Mouse (Mus musculus): ENCODE measurements around the gene Hdac7.

Hdac7 gene

DNA sequence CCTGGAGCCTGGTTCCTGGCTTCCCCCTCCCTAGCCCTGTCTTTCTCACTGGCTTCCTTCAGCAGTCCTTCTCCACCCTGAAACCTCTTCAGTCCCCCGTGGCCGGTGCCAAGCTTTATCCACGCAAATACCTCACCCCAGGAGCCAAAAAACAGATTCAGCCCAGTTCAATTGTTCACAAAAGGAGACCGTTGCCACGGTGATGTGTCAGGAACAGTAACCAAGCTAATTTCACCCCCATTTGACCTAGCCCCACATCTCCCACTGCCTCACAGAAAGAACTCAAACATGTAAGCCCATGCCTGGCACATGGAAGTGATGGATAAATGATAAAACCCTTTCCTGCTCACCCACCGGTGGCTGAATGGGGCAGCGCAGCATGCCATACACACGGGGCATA, 78.1 kb downstream of the Hdac7 start:
- no peak for DNase-seq

DNA sequence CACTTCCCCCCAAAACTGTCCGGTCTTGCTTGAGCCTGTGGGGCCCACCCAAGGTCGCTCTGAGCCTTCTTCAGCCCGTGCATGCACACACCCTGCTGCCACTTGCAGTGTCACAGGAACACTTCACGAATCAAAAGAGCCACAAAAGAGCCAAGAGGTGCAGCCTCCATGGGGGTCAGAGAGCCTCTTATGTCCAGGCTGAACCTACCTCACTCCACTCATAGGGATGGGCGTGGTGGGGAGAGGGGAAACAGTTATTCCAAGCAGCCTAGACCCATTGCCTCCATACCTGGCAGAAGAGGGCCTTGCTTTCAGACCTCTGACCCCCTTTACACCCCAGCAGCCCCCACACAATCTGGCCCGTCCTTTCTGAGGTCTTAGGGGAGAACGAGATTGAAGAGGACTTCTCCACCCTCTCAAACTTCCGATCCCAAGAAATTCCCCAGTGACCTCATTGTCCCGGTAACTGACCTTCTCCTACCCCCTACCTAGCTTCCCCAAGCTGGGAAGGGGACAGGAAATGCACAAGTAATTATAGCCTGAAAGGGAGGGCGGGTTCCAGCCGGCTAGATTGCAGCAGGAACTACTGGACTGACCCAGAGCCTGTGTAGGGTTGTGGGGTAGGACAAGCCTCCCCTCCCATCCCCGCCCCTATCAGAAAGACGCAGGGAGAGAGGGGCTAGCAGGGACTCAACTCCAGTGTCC, 79.1 kb downstream of the Hdac7 start:
- no peak for DNase-seq

DNA sequence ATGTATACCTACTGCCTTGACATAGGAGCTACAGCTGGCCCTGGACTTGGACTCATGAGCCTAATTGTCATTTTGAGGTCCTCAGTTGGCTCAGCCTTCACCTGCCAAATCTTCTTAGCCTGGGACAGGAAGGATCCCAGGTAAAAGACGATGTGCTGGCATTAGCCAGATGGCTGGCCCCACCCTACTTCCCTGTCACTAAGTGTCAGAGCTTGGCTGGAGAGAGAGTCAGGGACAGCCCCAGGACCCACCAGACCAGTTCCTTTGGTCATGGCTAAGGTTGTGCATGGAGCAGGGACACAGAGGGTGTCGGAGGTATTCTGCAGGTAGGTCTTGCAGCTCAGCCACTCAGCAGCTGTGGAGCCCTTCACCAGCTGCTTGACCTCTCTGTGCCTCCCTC, 79.8 kb downstream of the Hdac7 start:
- no peak for DNase-seq

DNA sequence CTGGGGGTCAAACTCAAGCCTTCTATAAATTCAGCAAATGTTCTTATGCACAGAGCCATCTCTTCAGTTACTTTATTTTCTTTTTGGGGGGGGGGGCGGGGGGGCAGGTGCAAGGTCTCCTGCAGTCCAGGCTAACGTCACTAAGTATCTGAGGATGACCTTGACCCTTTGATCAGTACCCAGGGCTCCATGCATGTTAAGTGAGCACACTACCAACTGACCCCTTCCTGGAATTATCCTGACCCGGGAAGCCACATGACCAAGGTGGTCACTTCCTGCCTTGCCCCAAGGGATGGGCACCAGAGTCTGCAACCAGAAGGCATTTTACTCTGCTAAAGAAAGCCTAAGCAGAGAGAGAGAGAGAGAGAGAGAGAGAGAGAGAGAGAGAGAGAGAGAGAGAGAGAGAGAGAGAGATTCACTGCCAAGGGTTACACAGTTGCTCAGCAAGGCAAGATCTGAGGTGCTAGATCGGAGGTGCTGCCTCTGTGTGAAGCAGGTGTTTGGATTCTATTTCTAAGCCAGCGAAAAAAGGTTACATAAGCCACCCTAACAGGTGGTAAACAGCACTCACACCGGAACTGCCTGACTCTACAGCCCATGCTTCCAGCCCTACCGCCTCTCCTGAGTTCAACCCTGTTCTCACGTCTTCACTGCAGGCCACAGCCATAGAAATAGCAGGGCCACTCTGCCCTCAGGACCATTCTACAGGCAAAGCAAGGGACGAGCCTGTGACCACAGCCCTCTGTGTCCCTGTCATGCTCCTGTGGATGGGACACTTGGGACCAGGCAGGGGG, 80.8 kb downstream of the Hdac7 start:
- no peak for DNase-seq

DNA sequence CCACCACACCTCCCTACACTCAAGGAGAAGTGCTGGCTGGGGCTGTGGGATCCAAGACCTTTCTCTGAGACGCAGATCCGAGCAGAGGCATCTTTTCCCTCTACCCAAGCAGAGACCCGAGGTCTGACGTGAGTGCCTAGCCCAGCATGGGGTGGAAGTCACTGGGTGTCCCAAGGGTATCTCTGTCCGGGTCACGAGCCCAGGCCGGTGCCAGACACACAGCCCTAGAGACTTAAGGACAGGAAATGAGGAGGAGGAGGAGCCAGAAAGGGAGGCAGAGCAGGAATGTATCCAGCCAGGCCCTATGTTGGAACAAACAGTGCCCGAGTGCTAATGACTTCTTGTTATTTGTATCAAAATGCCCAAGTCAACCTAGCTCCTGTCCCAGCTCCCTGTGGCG, 81.6 kb downstream of the Hdac7 start:
- no peak for DNase-seq

DNA sequence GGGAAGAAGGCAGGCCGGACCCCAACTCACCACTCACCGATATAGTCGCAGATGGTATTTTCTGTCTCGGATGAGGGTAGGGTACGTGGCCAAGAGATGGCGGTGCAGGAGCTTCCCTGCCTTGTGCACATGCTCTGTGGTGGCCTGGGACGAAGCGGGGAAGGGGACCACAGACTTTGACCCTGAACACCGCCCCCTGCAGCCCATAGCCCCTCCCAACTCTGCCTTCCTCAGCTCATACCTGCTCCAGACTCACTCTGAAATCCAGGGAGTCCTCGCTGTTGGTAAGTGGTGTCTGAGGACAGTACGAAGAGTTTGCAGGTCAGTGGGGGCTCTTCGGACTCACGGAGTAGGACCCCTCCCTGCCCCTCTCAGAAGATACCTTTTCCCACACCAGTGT, 82.9 kb downstream of the Hdac7 start:
- DNase-seq = no peak

DNA sequence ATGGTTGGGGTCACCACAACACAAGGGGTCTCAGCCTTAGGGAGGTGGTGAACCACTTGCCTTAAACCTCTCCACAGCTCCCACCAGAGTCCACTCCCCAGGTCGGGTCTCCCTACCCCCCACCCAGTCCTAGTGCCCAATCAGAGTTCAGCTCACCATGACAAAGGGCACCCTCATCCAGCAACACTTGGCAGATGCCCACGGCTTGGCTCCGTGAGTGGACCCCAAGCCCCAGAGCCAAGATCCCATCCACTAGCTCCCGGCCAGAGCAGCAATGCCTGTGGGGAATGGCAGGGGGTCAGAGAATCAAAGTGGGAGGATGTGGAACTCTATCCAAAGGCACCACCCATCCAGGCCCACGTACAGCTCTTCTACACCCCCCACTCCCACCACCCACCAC, 83.3 kb downstream of the Hdac7 start:
- DNase-seq = no peak

DNA sequence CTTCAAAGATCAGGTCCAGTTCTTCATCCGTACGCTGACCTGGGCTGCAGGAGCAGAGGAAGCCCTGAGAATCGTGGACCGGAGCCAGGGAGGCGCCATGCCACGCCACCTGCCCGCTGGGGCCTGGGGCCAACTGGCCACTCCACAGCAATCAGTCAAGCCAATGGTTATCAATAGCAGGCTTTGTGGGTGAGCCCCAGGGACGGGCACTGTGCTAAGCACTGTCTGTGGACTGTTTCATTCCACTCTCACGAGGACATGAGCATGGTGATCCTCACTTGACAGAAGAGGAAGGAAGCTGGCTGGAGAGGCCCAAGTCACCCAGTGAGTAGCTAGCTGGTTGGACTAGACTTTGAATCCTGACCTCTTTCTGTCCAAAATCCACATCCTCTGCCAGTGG, 84.3 kb downstream of the Hdac7 start:
- peak; percentile 74 for DNase-seq

DNA sequence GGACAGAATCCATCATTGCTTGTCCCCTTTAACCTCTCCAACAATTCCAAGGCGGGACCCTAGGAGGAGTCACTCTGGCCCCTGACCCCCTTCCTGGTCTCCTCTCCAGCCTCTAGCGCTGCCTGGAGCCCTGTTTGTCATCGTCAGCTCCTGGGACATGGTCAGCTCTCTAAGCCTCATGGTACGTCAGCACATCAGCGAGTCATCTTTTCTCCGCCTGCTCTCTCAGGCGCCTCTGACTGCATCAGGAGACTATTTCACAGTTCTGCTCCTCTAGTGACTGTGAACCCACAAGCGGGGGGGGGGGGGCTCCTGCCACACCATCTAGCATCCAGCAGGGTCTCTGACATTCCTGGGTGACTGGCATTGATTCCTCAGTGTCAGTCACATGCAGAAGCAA, 88.9 kb downstream of the Hdac7 start:
- DNase-seq = no peak

DNA sequence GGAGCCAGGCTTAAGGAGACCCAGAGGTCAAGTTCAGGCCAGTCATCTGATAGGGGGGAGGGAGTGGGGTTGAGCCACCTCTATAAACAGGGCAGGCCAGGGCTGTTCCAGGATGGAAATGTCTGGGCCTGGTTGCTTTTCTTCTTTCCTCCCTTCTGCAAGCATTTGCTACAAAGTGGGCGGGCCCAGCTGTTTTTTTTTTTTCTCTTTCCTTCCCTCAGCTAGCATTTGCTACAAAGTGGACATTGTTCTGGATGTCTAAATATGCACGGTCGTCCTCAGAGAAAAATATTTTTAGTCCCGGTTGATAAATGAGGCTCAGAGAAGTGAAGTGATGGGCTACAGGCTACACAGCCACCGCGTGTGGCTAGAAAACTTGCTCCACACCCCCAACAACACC, 89.8 kb downstream of the Hdac7 start:
- DNase-seq = no peak

DNA sequence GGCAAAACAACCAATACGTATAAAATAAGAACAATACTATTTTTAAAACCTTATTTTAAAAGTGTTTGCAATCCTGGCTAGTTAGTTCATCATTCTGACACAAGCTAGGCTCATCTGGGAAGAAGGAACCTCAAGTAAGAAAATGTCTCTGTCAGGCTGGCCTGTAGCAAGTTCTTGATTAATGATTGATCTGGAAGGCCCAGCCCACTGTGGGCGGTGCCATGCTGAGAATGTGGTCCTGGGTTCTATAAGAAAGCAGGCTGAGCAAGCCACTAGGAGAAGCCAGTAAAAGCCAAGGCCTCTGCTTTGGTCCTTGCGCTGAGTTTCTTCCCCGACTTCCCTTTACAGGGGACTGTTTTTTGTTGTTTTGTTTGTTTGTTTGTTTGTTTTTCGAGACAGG, 91.8 kb downstream of the Hdac7 start:
- no peak for DNase-seq

DNA sequence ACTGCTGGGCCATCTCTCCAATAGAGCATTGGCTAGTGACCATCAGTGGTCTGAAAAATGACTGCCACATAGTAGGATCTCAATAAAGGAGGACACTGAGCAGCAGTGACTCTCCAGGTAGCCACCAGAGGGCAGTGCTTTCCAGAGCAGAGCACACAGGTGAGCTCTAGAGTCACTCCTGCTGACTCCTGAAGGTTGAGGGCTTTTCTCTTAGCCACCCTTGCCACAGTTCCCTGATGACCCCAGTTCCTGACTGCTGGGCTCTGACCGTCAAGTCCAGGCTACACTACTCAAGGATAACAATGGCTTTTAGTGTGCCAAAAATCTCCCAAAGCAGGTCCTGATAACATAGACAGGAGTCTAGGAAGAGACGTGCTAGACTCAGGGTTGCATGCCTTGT, 92.6 kb downstream of the Hdac7 start:
- DNase-seq = no peak

DNA sequence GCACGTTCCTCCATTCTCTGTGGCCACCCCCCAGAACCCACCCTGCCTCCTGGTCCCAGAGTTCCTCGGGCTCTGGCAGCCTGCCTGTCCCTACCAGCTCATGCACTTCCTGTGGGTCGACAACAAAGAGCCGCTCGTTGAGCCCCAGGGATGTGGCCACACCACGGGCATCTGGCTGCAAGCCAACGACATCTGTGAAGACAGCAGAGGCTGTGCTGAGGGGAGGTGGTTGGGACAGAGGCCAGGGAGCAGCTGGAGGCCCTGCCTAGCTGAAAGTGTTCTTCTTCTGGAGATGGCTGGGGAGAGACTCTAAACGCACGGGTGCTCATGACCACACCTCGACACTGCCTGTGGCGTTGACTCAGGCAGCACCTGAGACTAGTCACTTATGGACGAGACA, 93.6 kb downstream of the Hdac7 start:
- peak; percentile 36 for DNase-seq

DNA sequence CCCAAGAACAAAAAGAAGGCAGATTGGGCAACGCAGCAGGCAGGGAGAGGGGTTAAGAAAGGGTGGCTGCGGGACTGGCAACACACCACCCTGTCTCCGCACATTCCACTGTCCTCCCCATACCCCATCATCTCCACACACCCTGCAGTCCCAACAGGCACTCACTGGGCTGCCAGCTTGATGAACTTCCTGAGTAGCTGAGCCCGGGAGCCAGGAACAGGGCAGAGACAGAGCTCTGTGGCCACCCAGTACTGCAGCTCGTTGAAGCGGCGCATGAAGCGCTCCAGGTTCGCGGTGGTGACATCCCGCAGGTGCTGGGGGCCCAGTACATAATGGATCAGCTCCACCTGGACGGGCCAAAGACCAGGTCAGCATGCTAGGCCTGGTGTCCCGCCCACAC, 94.5 kb downstream of the Hdac7 start:
- DNase-seq = no peak

DNA sequence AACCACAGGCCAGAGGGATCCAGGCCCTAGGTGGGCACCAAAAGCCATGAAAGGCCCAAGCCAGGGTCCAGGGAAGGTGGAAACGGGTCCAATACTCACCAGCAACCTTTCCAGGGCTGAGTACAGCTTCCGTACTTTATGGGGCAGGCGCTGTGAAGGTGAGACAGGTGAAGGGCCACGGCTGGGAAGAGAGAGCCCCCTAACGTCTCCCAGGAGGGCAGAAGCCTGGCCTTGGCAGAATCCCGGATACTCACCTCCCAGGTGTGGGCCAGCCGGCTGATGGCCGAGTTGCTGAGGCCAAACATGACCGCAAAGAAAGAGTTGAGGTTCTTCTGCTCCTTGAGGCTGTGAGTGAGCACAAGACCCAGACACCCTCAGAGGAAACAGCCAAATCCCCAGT, 94.9 kb downstream of the Hdac7 start:
- no peak for DNase-seq

DNA sequence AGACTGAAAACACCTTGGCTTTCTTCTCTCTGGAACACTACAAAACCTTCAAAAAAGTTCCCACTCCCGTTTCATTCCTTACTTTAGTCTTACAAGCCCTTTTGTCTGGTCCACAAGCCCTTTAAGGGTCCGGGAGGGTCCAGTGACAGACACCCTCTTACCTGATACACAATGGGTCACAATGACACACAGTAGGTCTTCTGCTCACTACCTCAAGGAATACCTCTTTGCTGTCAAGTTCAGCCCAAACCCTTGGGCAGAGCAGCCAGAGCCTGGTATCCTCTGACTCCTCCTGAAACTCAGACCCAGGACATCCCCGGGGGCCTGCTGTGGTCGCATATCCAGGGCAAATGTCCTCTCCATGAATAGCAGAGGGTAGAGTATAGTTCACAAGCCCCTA, 95.3 kb downstream of the Hdac7 start:
- no peak for DNase-seq

DNA sequence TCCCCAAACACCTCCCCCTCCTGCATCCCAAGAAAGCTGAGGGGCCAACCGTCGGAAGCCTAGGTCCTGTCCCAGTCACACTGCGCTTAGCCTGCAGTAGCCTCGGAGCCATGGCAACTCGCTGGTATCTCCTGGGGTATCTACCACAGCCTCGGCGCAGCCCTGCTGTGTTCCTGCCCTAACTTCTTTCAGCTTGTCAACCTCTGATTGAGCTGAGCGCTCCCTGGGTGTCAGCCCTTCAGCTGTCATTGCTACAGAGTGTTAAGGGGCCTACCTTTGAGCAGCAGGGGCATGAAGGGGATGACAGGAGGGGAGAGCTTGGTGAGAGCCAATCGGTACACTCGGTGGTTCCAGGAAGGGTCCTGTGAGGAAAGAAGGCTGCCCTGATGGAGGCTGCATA, 96.0 kb downstream of the Hdac7 start:
- no peak for DNase-seq

DNA sequence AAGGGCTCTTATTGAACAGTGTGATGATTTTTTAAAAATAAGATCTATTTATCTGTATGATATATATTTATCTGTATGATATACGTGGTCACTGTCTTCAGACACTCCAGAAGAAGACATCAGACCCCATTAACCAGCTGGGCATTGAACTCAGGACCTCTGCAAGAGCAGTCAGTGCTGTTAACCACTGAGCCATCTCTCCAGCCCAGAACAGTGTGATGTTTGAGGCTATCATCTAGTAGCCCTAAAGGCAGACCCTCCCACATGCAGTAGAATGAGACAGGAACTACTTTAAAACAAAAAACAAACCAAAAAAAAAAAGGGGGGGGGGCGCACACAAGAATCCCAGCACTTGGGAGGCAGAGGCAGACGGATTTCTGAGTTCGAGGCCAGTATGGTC, 96.8 kb downstream of the Hdac7 start:
- DNase-seq = no peak

DNA sequence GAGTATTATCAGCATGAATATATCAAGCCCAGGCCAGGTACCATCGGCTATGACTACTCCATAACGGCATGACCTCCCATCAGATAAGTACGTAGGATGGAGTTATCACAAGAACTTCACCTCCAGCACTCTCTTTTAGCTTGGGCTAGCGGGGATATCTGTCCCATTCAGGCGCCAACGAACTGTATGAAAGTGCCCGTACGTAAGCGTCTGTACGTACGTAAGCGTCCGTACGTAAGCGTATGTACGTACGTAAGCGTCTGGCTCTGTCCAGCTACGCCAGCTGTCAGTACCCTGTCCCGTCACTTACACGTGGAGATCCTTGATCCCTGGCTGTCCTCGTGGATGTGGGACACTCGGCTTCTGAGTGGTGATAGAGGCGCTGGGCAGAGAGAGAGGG, 97.6 kb downstream of the Hdac7 start:
- DNase-seq = no peak

DNA sequence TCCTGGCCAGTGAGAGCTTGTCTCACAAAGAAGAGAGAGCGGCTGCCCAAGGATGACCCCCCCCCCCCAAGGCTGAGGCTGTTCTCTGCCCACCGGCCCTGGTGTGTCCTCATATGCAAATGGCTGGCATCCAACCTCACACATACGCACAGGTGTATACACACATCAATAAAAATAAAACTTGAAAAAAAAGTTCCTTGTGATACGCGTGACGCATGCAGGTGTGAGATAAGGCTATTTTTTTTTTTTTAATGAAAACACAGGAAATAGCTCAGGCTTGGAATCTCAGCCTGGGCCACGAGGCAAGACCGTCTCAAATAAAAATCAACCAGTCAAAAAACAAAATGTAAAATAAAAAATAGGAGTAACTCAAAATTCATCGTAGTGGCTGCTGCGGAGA, 98.0 kb downstream of the Hdac7 start:
- DNase-seq = no peak

DNA sequence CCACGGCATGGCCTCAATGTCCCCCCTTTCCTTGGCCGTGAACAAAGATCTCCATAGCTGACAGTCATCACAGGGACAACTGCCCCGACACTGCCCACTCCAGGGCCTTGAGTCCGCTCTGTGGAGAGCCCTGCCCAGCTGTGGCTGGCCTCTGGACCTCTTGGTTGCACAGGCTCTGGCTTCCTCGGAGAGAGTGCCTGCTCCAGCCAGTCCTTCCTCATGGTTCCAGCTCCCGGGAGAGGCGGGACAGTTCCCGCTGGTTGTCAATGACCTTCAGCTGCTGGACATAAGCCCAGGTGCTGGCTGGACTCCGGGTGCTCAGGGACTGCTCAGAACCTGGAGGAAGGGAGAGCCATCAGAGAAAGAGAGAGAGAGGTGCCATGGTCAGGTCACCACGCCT, 99.0 kb downstream of the Hdac7 start:
- no peak for DNase-seq

DNA sequence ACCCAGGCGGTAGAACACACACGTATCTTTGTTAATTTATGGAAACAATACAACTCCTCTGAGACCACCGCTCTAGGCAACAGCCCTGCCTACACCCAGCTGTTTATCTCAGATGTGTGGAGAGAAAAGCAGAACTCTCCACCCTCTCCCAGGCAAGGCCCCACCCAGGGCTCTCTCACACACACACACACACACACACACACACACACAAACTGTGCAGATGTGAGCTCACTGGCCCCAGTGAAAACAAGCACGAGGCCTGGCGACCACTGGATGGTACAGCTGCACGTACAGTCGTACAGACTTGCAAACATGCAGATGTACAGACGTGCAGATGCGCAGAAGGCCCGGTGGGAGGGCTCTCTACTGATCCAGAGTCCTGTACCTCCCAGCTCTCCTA, 99.4 kb downstream of the Hdac7 start:
- no peak for DNase-seq

DNA sequence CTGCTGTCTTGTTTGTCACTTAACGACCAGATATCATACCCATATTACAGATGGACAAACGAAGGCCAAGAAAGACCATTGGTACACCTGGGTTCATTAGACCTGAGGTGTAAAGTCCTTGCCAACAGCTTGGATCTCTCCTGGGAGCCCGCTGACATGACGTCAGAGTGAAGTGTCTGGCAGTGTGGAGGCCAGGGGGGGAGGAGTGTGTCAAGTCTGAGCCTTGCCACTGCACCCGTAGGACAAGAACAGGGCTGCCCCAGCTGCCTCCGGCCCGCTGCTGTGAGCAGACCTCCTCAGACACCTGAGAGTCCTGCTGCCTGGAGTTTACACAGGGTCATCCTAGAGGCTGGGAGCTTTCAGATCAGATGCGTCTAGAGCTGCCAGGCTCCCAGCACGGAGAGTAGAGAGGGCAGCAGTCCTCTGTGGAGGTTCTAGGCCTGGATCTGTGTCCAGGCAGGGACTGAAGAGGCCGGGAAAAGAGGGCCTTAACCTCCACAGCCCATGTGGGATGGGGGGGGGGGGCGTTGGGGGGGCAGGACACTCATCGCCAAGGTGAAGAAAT, 100.3 kb downstream of the Hdac7 start:
- no peak for DNase-seq

DNA sequence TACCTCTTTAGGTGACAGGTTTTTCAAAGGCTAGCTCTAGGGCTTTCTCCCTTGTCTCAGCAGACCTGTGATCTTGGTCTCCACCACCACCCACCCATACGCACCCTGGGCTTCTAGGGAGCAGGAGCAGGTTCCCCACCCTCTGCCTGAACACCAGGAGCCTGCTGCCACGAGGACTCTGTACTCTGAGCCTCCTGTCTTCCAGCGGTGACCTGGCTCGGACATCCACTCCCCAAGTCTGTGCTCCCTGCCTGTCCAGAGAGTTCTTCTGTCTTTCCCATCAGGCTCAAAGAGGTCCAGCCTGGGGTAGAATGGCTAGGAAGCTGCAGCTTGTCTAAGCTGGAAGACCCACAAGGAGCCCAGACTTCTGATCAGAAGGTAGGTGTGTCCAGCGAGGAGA, 101.1 kb downstream of the Hdac7 start:
- no peak for DNase-seq
